Mouse (Mus musculus) left cerebral cortex, adult 6 months (tissue): ENCODE results near the gene Gm10273. TPM values are rescaled to one million over a fixed set of nuclear protein-coding genes. Genes with fewer than 3 reads are reported as not detected.

Source experiments
- long read RNA-seq, 2 experiments: library from polyadenylated mRNA; unstranded; transcript quantifications; one replicate each; pipeline ENCODE4 v2.0.0; 2019 to 2020
- polyA plus RNA-seq: library from polyadenylated mRNA; unstranded; fragments of <200 nt; fragmentation: Nextera tagmentation; gene quantifications from 2 replicates; pipeline ENCODE4 v1.2.3, GENCODE M21; 2021

Gm10273 gene
- polyA plus RNA-seq, result 7.9 and 8.2 TPM in 2 replicates
- long read RNA-seq, experiment 1, partial matches to known transcripts, result 0 of 2 reads
- long read RNA-seq, experiment 1, other reads (novel, unspliced or antisense), result 0 of 2 reads
- long read RNA-seq, experiment 2, transcript Gm10273-201 (1 exons, 1,126 nt), result major isoform, 14 of 14 reads
- long read RNA-seq, experiment 2, partial matches to known transcripts, result 0 of 14 reads
- long read RNA-seq, experiment 2, other reads (novel, unspliced or antisense), result 0 of 14 reads

GRCm38 (mm10) chr10:59395461-59395860, at the start of gene Gm10273:
Gm10273 (plus strand) TSS chr10:59395632.

DNA sequence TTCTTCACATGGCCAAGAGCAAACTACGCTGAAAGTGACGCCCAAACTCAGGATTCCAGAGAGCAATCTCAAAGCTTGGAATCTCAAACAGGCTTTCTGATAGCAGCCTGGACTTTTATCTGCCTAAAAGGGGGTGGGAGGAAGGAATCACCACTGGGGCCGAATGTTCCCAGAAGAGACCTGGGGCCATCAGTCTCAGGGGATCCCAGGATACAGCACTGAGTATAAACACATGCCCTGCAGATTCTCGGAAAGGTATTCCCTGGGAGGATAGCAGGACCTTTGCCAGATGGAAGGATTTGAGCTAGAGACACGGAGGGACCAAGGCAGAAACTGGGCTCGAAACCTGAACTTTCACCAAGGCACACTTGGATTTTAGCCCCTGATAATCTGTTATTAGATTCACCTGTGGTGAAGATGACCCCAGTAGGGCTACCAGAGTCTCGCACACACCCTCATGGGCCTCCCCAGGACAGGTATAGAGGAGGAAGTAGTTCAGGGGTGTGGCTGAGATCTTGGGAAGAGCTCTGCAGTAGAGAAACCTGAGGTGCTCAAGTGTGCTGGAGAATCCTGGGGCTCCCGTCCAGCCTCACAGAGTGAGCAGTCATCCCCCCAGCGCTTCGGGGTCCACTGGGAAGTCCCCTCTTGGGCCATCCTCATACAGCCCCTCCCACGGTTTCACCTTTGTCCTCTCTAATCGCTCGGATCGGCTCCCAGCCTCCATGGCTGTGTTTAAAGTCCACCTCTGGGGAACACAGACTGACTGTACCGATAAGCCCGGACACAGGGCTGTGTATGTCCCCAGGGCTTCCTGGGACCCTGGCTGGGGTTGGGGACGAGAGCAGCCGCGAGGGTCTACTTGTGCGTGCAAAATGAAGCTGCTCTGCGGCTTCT, 7.7 kb downstream of the Gm10273 start, which contains the start of gene Pla2g12b:
Pla2g12b (plus strand) TSS at position 762 of the 894 bp plus-strand sequence.

DNA sequence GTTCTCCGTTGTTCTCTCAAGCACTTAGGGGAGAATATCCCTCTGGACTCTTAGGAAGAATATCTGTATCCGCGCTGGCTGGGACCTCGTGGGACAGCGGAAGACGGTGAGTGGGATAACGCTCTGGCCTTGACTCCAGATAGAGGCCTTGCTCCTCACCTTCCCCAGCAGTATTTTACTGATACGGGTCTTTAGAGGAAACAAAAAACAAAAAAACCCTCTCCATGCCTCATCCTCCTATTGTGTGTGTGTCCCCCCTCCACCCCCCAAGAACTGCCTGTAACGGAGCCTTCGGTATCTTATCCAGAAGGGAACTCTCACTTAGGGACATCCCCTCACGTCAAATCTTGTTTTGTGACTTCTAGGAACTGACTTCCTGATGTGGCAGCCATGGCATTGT, 46.3 kb downstream of the Gm10273 start, which contains the start of gene Oit3:
Oit3 (minus strand) TSS at position 44 of the 400 bp plus-strand sequence.

Other genes starting within 250 kb of the Gm10273 start
- gene Sept10, start 173.8 kb upstream of the Gm10273 start, polyA plus RNA-seq, result 8.5 and 11.0 TPM in 2 replicates
- gene Sowahc, start 173.7 kb upstream of the Gm10273 start, polyA plus RNA-seq, result 4.3 and 4.4 TPM in 2 replicates
- gene P4ha1, start 72.3 kb upstream of the Gm10273 start, polyA plus RNA-seq, result 26.9 and 27.1 TPM in 2 replicates
- gene Pla2g12b, start 8.0 kb downstream of the Gm10273 start, polyA plus RNA-seq, result not detected in 2 replicates
- 0.21 and 0.51 TPM in 2 replicates for gene Oit3, start 46.1 kb downstream of the Gm10273 start, polyA plus RNA-seq
- not detected in 2 replicates for gene Gm10322, start 220.4 kb downstream of the Gm10273 start, polyA plus RNA-seq
- gene Mcu, start 221.1 kb downstream of the Gm10273 start, polyA plus RNA-seq, result 24.0 and 29.9 TPM in 2 replicates